Mouse (Mus musculus): Measurements from ENCODE around the gene Clec12a.
A peak's percentile ranks its signal among the peaks of the same experiment; 100 is the strongest.
"Not testable (repeated sequence)": the region's sequence is repeated elsewhere in the genome, so short reads cannot be mapped to it uniquely, and the experiment has no call there.

The Clec12a gene

DNA sequence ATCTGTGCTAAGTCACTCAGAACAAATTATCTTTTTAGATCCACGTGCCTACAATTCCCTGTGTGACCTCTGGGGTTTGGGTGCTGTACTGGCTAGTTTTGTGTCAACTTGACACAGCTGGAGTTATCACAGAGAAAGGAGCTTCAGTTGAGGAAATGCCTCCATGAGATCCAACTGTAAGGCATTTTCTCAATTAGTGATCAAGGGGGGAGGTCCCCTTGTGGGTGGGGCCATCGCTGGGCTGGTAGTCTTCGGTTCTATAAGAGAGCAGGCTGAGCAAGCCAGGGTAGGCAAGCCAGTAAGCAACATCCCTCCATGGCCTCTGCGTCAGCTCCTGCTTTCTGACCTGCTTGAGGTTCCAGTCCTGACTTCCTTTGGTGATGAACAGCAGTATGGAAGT lies at the start of gene Clec12a:
Clec12a (plus strand) TSS at position 301 of the 400 bp plus-strand sequence.
- DNase-seq (ENCODE audit: low spot score in 2 of 2) = not testable (repeated sequence)

DNA sequence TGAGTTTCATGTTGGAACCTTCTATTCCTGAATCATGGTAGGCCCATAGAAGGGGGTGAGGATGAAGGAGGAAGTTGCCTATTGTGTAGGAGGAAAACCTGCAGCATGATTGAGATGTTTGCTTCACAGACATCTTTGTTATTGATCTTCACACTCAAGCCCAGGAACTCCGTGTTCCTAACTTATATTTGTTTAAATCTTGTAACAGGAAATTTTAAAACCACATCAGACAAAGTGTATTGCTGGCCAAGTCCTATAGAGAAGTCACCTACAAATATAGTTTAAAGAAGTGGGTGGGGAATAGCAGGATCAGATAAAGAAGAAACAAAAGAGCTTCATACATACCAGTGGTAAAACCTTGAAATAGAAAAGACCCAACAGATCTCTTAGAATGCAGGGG lies 38.3 kb upstream of the Clec12a start:
- DNase-seq (ENCODE audit: low spot score in 2 of 2) = no peak

DNA sequence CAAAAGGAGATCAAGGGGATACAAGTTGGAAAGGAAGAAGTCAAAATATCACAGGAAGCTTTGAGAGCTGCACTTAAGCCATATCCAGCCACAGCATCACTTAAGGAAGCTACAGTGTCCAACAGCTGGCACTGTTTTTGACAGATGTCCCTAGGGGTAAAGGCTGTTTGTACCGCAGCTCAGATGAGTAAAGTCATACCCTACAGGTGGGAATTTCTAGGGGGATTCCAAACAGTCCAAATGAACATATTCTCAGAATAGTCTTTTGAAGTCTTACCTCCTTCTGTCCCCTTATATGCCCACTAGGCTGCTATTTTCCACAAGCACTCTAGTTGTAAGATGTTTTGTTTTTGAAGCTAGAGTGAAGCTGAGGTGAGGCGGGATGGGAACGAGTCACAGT lies 30.0 kb upstream of the Clec12a start:
- DNase-seq (ENCODE audit: low spot score in 2 of 2) = no peak

DNA sequence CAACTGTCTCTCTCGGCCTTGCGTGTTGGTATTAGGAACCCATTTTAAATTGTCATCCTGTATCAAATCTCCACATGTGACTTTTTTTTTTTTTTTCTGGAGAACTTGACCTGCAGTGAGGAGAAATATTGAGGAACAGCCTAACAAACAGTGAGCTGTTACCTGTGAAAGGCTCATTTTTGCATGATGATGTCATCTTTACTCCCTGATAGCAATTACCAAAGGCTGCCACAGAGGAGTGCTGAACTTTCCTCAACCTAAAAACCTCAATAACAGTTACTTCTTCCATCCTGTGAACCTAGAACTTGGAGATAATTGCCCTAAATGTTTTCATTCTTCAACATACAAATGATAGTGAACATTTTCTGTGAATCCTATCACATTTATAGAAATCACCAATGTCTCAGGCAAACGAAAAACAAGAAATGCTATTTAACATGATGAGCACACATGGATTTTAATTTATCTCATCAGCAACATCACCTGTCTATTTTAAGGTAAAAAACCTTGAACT lies 27.8 kb upstream of the Clec12a start:
- DNase-seq (ENCODE audit: low spot score in 2 of 2) = no peak

DNA sequence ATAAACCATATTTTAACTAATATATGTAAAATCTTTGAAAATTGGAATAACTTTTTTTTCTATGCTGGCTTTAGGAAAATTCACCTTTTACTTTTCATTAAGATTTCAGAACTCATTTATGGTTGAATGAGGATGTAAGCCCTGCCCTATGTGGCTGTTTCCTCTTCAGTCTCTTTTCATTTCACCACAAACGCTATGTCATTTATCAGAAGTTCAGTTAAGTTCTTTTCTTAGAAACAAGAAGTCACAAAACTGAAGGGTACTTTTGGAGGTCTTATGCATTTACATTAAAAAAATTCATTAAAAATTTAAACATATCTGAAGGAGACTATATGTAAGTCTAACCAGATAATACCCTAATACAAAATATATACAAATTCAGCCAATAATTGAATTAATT lies 26.8 kb upstream of the Clec12a start:
- no peak for DNase-seq (ENCODE audit: low spot score in 2 of 2)

DNA sequence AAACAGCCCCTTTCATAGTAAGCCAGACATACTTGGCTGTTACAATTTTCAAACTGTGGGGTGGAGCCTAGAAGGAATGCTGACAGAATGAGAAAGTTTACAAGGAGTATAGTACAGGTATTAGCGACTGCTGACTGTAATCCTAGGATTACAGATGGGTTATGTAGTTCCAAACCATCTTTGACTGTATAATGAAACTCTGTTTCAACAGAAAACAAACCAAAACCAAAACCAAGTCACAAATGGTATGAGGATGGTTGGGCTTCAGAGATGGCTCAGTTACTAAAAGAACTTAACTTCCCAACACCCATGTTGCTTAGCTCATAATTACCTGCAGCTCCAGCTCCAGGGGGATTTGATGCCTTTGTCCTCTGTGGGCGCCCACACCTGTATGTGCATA lies 26.0 kb upstream of the Clec12a start:
- DNase-seq (ENCODE audit: low spot score in 2 of 2) = no peak

DNA sequence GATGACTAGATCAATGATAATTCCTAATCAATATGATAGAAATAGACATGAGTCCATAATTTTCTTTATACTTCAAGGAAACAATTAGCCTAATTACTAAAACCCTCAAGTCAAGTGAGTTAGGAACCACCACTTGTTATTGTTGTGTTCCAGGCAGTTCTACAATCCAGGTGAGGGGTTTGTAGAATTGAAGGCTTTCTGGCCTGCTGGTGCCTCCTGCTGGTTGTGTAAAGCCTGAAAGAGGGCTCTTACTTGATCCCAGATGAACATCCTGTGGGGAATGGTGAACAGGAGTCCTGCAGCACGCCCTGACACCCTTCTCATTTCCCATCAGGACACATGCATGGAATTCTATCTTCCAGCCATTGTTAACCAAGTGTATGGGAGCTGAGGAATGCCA lies 24.1 kb upstream of the Clec12a start:
- DNase-seq (ENCODE audit: low spot score in 2 of 2) = no peak

DNA sequence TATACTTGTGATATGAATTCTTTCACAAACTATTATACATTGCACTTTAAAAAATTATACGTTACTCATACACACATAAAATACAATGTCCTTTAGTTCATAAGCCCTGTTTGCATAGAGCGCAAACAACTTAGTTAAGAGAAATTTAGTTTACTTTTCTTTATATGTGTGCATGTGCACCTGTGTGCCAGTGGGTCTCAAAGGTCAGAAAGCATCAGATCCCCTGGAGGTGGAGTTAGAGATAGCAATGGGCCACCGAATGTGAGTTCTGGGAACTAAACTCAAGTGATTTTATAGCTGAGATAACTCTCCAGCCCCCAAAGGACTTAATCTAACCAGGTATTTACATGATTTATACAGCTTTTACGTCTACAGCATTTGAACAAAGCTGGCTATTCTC lies 23.2 kb upstream of the Clec12a start:
- no peak for DNase-seq (ENCODE audit: low spot score in 2 of 2)

DNA sequence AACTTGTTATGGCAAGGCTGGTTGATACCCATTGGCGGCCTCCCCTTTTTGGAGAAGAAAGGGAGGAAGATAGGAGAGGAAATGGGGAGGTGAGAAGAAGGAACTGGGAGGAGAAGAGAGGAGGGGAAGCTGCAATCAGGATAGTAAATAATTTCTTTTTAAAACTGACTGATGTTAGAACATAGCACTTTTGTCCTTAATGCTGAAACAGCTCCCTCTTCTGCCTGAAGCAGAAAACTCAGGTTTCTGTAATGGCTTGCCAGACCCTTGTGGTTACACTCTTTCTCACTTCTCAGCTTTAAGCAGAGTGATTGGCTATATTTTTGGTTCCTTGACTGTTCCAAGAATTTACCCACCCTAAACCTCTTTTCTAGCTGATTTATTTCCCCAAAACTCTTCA lies 16.5 kb upstream of the Clec12a start:
- DNase-seq (ENCODE audit: low spot score in 2 of 2) = no peak

DNA sequence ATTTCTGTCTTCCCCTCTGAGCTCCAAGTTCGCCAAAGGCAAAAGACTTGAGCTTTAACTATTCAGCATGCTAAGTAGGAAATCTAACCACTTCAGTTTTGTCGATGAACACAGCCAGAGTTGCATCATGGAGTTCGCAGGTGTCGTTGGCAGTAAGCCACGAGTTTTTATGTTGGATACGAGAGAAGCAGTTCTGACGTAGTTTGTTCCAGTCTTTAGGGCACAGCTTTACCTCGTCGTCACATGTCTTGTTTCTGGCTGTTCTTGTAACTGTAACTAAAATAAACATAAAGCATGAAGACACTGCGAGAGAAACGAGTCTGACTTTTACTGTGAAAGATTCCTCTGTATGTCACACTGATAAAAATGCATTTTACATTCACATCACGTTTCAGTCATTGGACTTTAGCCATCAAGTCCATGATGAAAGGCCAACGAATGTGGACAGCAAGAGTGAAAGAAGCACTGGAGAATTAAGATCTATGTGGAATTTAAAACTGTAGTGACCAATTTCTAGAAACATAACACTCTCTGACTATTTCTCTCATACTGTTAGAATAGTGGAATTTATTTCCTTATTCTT lies 15.8 kb upstream of the Clec12a start:
- DNase-seq (ENCODE audit: low spot score in 2 of 2) = no peak

DNA sequence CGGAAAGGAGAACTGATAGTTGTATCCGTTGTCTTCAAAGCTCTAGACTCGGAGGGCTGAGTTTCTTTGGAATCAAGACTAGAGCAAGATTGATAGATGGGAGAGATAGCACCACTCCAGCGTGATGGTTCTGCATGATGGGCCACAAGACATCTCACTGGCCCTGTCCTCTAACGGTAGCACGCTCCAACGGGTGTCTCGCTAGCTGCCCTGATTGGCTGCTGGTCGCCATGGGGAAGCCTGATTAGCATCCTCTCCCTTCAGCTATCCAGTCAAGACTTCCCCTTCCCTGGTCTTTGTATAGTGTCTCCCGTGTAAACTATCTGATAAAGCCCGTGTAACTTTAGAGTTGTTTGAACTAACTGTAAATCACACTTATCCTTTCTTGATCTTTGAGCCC lies 10.9 kb upstream of the Clec12a start, which contains the start of gene 4922502D21Rik:
4922502D21Rik (minus strand) TSS at position 187 of the 400 bp plus-strand sequence.
- DNase-seq (ENCODE audit: low spot score in 2 of 2) = no peak

DNA sequence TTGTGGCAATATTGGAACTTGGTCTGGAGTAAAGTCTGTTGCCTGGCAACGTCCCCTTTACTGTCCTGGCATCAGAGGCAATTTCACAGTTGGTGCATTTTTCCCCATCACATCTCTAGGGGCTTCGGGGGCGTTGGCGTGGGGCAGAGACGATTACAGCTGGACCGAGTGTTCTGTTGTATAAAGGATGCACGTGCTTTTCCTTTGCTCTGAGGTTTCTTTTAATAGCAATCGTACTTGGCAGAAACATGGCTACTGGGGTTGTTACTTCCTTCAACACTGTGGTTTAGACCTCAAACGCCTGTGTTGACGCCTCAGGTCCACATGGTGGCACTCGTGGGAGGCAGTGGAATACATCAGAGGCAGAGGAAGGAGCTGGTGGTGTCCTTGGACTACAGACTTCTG lies 8.8 kb upstream of the Clec12a start:
- peak; percentile 68 to 79 for DNase-seq (ENCODE audit: low spot score in 2 of 2)

DNA sequence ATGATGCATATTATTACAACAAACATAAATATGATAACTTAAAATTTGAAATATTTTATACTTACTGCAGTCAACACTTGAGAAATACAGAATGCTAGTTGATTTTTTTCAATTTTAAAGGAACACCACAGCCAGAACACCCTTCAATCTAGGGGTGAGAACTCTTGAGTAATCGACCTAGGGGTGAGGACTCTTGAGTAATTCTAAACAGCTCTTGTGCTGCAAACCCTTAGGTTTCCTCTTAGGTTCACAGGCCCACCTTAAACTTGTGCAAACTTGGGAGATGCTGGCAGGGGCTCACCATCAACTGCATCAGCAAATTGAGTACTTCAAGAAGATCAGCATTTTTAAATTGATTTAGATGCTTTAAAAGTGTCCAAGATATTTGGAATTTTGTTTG lies 4.7 kb upstream of the Clec12a start:
- DNase-seq (ENCODE audit: low spot score in 2 of 2) = no peak

DNA sequence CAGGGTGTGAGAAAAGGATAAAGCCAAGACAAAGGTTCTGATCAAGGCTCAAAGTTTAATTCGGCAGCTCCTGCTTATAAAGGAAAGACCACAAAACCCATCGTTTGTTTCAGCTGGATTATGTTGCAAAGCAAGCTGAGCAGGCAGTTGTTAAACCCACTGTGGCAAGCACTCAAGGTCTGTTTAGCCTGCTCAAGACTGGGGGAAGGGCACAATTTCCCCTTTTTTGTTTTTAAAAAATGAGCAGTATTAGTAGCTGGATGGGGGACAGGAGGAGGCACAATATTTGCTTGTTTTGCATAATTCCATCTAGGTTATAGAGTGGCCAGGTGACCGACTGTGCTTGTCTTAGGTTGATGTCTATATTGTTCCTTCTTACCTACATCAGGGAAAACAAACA lies 1.9 kb downstream of the Clec12a start:
- no peak for DNase-seq (ENCODE audit: low spot score in 2 of 2)

DNA sequence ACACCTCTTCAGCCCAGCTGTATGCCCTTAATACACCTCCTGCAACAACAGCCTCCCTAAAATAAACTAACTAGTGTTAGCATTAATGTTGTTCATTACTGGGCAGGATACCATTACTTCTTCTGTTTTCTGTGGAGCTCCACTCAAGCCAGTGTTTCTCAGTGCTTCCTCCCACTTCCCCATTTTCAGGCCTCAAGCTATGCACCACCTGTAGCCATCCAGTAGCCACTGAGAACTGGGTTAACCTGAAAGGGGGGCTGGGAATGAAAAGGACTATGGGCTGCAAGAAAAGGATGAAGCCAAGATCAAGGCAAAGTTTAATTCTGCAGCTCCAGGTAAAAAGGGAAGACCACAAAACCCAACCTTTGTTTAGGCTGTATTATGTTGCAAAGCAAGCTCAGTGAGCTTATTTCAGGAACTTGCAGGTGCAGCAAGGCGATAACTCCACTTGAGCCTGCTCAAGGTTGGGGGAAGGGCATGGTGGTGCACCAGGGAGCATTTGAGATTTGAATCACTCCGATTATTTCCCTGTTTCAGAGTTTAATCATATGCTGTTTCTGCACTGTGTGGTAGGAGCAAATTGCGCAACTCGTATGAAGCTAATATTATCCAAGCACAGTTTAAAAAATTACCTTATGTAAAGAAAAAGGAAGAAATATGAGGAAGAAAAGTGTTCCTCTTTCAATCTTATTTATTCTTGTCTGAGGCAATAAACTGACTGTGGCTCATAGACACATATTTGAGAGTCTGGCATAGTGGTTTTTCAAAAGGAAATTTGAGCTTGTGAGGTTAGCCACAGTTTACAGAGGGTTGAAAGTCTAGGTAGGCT lies 7.2 kb downstream of the Clec12a start:
- DNase-seq (ENCODE audit: low spot score in 2 of 2) = peak in 1 of 2 experiments; percentile 26

DNA sequence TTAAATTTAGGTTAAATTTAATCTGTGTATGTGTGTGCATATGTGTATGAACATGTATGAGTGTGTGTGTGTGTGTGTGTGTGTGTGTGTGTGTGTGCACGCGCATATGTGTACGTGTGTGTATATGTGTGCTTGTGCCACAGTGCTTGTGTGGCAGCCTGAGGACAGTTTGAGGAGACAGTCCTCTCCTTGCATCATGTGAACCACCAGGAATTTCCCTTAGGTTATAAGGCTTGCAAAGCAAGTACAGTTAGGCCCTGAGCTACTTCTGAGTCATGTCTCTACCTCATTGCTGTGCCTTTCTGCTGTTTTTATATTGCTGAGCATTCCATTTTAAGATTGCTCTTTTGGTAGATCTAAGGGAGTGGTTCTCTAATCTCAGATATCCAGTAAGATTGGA lies 8.6 kb downstream of the Clec12a start:
- DNase-seq (ENCODE audit: low spot score in 2 of 2) = no peak

DNA sequence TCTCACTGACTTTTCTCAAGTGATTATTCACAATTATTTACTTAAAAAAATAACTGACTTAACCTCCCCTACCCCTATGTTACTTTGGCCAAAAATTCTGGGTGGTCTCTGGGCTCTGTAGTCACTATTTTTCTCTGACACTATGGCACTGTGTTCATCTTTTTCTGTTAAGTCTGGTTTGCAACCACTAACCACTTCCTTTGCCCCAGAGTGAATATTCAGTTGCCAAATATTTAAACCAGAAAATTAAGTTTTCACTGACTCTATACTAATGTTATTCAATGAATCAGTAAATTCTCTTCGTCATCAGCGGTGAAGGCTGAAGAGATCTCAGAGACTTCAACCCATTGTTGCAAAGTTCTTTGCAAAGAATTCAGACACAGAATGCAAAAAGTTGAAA lies 13.3 kb downstream of the Clec12a start:
- no peak for DNase-seq (ENCODE audit: low spot score in 2 of 2)

DNA sequence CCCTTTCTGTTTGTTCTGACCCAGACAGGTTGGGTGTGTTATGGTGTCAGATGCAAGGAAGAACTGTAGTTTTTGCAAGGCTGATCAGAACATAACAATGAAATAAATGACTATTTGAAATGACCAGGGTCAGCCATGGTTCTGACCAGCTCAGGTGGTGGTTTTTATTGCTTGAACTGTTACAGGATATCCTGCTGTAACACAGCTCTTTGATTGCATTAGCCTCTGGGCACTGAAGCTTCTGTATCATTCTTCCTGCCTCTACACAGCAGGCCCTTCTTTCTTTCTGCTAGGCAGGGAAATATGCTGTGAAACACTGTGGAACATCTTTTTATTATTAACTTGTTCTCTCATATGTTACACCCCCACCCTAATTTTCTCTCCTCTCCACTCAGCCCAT lies 13.9 kb downstream of the Clec12a start:
- no peak for DNase-seq (ENCODE audit: low spot score in 2 of 2)

DNA sequence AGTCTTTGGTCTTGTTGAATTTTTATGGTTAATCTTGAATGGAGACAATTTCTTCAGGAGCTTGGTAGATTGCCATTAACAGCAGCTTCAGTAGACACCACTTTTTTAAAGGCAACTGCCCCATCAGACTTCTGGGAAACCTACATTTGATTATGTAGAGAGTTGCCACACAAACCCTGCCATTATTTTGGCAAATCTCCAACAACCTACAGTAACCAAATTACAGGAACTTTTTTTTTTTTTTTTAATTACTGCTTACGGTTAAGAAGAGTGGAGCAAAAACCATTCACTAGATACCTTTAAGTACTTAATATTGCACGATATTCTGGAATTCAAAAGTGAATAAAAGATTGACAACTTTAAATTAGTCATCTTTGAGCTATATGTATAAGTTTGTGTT lies 17.0 kb downstream of the Clec12a start:
- no peak for DNase-seq (ENCODE audit: low spot score in 2 of 2)

DNA sequence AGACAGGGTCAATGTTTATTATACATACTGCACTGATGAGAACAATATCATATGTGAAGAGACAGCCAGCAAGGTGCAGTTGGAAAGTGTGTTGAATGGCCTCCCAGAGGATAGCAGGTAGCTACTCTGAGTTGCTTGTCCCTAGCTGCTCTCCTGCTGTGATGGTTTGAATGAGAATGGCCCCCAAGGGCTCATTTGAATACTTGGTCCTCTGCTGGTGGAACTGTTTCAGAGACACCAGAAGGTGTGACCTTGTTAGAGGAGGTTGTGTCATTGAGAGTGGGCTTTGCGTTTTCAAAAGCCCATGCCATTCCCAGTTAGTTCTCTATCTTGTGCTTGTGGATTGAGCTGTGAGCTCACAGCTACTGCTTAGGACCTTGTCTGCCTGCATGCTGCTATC lies 21.5 kb downstream of the Clec12a start:
- no peak for DNase-seq (ENCODE audit: low spot score in 2 of 2)

DNA sequence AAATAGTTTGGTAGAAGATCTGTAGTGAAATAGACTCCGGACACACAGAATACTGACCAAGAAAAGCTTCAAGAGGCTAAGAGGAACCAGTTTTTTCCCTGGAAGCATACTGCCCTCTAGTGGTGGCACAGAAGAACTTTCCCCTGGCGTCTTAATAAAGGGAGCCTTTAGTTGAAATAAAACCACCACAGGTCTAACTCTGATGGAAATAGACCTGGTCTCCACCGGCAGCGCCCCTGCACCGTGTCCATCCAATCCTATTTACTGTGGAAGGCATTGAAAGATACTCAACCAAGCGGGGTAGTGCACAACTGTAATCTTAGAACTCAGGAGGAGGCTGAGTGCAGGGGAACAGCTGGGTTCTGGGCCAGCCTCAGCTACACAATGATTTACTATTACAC lies 23.5 kb downstream of the Clec12a start:
- peak; percentile 16 to 65 for DNase-seq (ENCODE audit: low spot score in 2 of 2)

DNA sequence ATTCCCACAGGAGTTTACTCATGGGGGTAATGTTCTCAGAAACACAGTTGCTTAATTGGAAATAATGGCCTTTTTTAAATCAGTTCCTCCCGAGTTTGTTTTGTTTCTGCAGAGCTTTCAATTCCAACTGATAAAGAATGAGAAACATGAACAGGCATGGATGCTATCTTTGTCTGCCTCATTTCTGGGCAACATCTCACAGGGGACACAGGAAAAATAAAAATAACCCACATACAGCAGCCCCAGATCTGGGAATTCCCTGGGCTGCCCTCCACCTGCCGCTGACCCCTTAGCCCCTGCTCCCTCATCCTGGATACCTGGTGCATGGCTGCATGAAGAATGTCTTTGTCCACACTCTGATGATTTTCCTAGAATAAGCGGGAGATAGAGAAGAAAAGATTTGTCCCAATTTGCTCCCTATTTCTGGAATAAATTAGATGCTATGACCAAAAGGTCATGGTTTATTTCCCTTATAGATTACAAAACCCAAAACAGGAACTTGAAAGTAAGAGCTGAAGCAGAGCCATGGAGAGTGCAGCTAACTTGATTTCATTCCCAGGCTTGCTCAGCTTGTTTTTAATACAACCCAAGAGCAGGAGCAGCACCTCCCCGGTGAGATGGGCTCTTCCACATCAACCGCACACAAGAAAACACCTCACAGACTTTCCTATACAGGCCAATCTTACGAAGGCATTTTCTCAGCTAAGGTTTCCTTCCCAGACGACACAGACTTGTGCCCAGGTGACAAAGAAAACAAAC lies 27.1 kb downstream of the Clec12a start:
- no peak for DNase-seq (ENCODE audit: low spot score in 2 of 2)

All from spleen, postnatal 4 days (tissue).